Mouse (Mus musculus): ENCODE data around the gene Chil5. TPM values are rescaled to one million over a fixed set of nuclear protein-coding genes. Genes with fewer than 3 reads are reported as not detected.
"Not testable (repeated sequence)": the region's sequence is repeated elsewhere in the genome, so short reads cannot be mapped to it uniquely, and the experiment has no call there.

Gene Chil5
- under 1 TPM; 0.36 to 0.43 TPM for total RNA-seq (2021)

GRCm38 (mm10) chr3:106032781-106033180 lies at the start of gene Chil5:
Gene Chil5 (minus strand): TSS chr3:106032814.
- DNase-seq, result no peak

- no peak for DNase-seq
These were observed 42.2 kb upstream of the Chil5 start for GRCm38 (mm10) chr3:106074824-106075223.

GRCm38 (mm10) chr3:106070994-106071393 lies 38.4 kb upstream of the Chil5 start:
- no peak for DNase-seq

GRCm38 (mm10) chr3:106067707-106068106 lies 35.1 kb upstream of the Chil5 start:
- DNase-seq, result not testable (repeated sequence)

GRCm38 (mm10) chr3:106057966-106058365 lies 25.4 kb upstream of the Chil5 start:
- DNase-seq, result no peak

- no peak for DNase-seq
These were observed 19.3 kb upstream of the Chil5 start for GRCm38 (mm10) chr3:106051896-106052295.

- no peak for DNase-seq
These were observed 7.7 kb upstream of the Chil5 start for GRCm38 (mm10) chr3:106040306-106040705.

- DNase-seq, result no peak
These were observed 8.5 kb downstream of the Chil5 start for GRCm38 (mm10) chr3:106024135-106024534.

- DNase-seq, result no peak
These were observed 10.8 kb downstream of the Chil5 start for GRCm38 (mm10) chr3:106021840-106022239.

GRCm38 (mm10) chr3:106014546-106014945 lies 18.1 kb downstream of the Chil5 start, which contains the start of gene Pifo:
Gene Pifo (minus strand): TSS chr3:106014646.
- no peak for DNase-seq

- not testable (repeated sequence) for DNase-seq
These were observed 29.3 kb downstream of the Chil5 start for GRCm38 (mm10) chr3:106003360-106003759.

GRCm38 (mm10) chr3:106001416-106002370 lies 30.9 kb downstream of the Chil5 start:
- DNase-seq, result no peak

GRCm38 (mm10) chr3:106000707-106001375 lies 31.8 kb downstream of the Chil5 start:
- DNase-seq, result no peak

- no peak for DNase-seq
These were observed 37.9 kb downstream of the Chil5 start for GRCm38 (mm10) chr3:105994730-105995129.

GRCm38 (mm10) chr3:105991653-105992283 lies 40.8 kb downstream of the Chil5 start:
- DNase-seq, result peak; percentile 65

- DNase-seq, result not testable (repeated sequence)
These were observed 43.0 kb downstream of the Chil5 start for GRCm38 (mm10) chr3:105989611-105990010.

- DNase-seq, result no peak
These were observed 58.4 kb downstream of the Chil5 start for GRCm38 (mm10) chr3:105974174-105974573.

GRCm38 (mm10) chr3:105973411-105973810 lies 59.2 kb downstream of the Chil5 start, which contains the start of gene Ovgp1:
Gene Ovgp1 (plus strand): TSS chr3:105973711.
- no peak for DNase-seq

- DNase-seq, result no peak
These were observed 60.7 kb downstream of the Chil5 start for GRCm38 (mm10) chr3:105971831-105972446.

Measured in heart, postnatal 4 days (tissue).